Mouse (Mus musculus) olfactory bulb, adult 2 months (tissue): Measurements from ENCODE around the gene Tcf3.

Experiments used
- CTCF ChIP-seq: fragments of 200-500 bp; IDR thresholded peaks from 2 replicates; pipeline ENCODE4 v1.5.1; 2012; ENCODE audit warnings: low read depth, mild to moderate bottlenecking, low read length, moderate library complexity; ENCODE audit not compliant: insufficient read depth
- POLR2A ChIP-seq: fragments of 200-500 bp; IDR thresholded peaks from 2 replicates; pipeline ENCODE4 v1.6.1; 2012; ENCODE audit warnings: mild to moderate bottlenecking, low read depth, low read length, moderate library complexity; ENCODE audit not compliant: insufficient read depth

DNA sequence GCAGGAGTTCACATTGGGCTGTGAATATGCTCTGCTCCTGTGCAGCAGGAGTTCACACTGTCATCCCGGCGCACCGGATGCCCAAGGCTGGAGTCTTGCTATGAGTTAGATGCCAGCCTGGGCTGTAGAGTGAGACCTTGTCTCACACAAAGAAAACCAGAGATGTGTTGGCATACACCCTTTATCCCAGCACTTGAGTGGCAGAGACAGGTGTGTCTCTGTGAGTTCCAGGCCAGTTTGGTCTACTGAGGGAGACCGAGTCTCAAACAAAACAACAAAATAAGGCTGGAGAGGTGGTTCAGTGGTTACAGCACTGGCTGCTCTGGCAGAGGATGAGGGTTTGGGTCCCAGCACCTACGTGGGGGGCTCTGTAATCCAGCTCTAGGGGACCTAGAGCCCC is 45.1 kb upstream of the Tcf3 start:
- TF ChIP-seq CTCF (no peak), POLR2A (no peak)
